Mouse (Mus musculus): ENCODE results near the gene Kat5. TPM values are rescaled to one million over a fixed set of nuclear protein-coding genes. Genes with fewer than 3 reads are reported as not detected.
A peak's percentile ranks its signal among the peaks of the same experiment; 100 is the strongest.

The Kat5 gene
- polyA plus RNA-seq, 1 experiment from 2014 or later = 38.9 TPM

DNA sequence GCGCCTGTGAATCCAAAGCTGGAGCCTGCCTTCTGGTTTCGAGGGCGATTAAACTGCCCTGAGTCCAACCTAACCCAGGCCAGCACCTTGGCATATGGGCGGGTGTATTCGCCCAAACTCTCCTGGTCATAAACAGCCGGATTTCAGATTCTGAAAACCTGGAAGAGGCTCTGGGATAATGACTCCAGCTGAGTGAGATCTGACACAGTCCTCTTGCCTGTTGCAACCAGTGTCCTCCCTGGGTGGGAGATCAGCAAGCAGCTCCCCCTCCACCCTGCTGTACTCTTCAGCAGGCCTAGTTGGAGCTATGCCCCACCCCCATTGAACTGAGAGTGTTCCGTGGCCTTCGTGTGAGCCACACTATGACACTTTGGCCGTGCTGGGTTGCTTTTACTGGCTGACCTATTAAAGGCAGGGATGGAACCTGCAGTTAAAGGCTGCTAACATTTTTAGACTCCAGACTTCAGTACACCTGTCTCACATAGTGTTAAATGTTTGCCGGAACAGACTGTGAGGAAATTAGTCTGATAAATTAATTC lies 48.7 kb downstream of the Kat5 start:
- no peaks in the 10 kb centered on the region for H3K9me3 ChIP-seq (ENCODE audit: control insufficient read depth, low read length)
- H3K4me1 ChIP-seq (replicated peaks; ENCODE audit: control insufficient read depth, insufficient read depth, low read length) = peaks cover 11% of the 10 kb centered on the region
- WGBS = 17% methylated on average over 10 of the region's 10 CpGs
- no peaks in the 10 kb centered on the region for H3K36me3 ChIP-seq (ENCODE audit: control insufficient read depth, insufficient read depth, low read length)
- H3K27ac ChIP-seq (ENCODE audit: low read depth, low read length) = no peak overlapping the region
- peaks cover 58% of the 10 kb centered on the region for H3K27me3 ChIP-seq (ENCODE audit: control insufficient read depth, insufficient read depth, low read length)
- no peak overlapping the region for H3K9ac ChIP-seq (ENCODE audit: low read length)
- DNase-seq (ENCODE audit: low spot score) (no peak), ATAC-seq (replicated peaks; ENCODE audit: low FRiP score) (no peak)
- peak overlapping the region; percentile 21; the same call in 1 of the 2 replicates for H3K4me3 ChIP-seq (ENCODE audit: low read depth, low read length)
- no peak overlapping the region for H3K4me2 ChIP-seq (ENCODE audit: low read depth, low read length, severe bottlenecking)

- no peaks in the 10 kb centered on the region for H3K36me3 ChIP-seq (ENCODE audit: control insufficient read depth, insufficient read depth, low read length)
- peak within 1 kb of the TSS; percentile 21 for H3K4me3 ChIP-seq (ENCODE audit: low read depth, low read length)
- 1% methylated on average over 57 of the region's 57 CpGs for WGBS
- peaks cover 58% of the 10 kb centered on the region for H3K27me3 ChIP-seq (ENCODE audit: control insufficient read depth, insufficient read depth, low read length)
- peaks cover 11% of the 10 kb centered on the region for H3K4me1 ChIP-seq (replicated peaks; ENCODE audit: control insufficient read depth, insufficient read depth, low read length)
- H3K9me3 ChIP-seq (ENCODE audit: control insufficient read depth, low read length) = no peaks in the 10 kb centered on the region
- no peak within 1 kb of the TSS for H3K27ac ChIP-seq (ENCODE audit: low read depth, low read length)
- no peak for DNase-seq (ENCODE audit: low spot score)
- H3K9ac ChIP-seq (ENCODE audit: low read length) = no peak within 1 kb of the TSS
- peak within 1 kb of the TSS; percentile 52 for H3K4me2 ChIP-seq (ENCODE audit: low read depth, low read length, severe bottlenecking)
- ATAC-seq (replicated peaks; ENCODE audit: low FRiP score) = no peak
These were observed 49.5 kb downstream of the Kat5 start, which contains the start of gene Ovol1 for GRCm38 (mm10) chr19:5560457-5561041. Gene Ovol1 (minus strand): TSS chr19:5560646.

GRCm38 (mm10) chr19:5559631-5560456 lies 50.2 kb downstream of the Kat5 start:
- Histone ChIP-seq H3K36me3 (ENCODE audit: control insufficient read depth, insufficient read depth, low read length) (no peaks in the 10 kb centered on the region), H3K4me1 (replicated peaks; ENCODE audit: control insufficient read depth, insufficient read depth, low read length) (peaks cover 11% of the 10 kb centered on the region), H3K4me3 (ENCODE audit: low read depth, low read length) (peak overlapping the region; percentile 21), H3K9ac (ENCODE audit: low read length) (no peak overlapping the region), H3K9me3 (ENCODE audit: control insufficient read depth, low read length) (no peaks in the 10 kb centered on the region), H3K27me3 (ENCODE audit: control insufficient read depth, insufficient read depth, low read length) (peaks cover 58% of the 10 kb centered on the region), H3K27ac (ENCODE audit: low read depth, low read length) (no peak overlapping the region), H3K4me2 (ENCODE audit: low read depth, low read length, severe bottlenecking) (peak overlapping the region; percentile 52)
- DNase-seq (ENCODE audit: low spot score) = no peak
- no peak for ATAC-seq (replicated peaks; ENCODE audit: low FRiP score)
- 1% methylated on average over 69 of the region's 69 CpGs for WGBS

- Histone ChIP-seq H3K9ac (ENCODE audit: low read length) (no peak overlapping the region), H3K4me3 (ENCODE audit: low read depth, low read length) (no peak overlapping the region), H3K27me3 (ENCODE audit: control insufficient read depth, insufficient read depth, low read length) (peaks cover 58% of the 10 kb centered on the region), H3K4me1 (replicated peaks; ENCODE audit: control insufficient read depth, insufficient read depth, low read length) (peaks cover 11% of the 10 kb centered on the region), H3K27ac (ENCODE audit: low read depth, low read length) (no peak overlapping the region), H3K9me3 (ENCODE audit: control insufficient read depth, low read length) (no peaks in the 10 kb centered on the region), H3K4me2 (ENCODE audit: low read depth, low read length, severe bottlenecking) (no peak overlapping the region), H3K36me3 (ENCODE audit: control insufficient read depth, insufficient read depth, low read length) (no peaks in the 10 kb centered on the region)
- ATAC-seq (replicated peaks; ENCODE audit: low FRiP score) = no peak
- WGBS = 17% methylated on average over 8 of the region's 8 CpGs
- no peak for DNase-seq (ENCODE audit: low spot score)
These were observed 50.8 kb downstream of the Kat5 start for GRCm38 (mm10) chr19:5559229-5559628.

- Histone ChIP-seq H3K4me2 (ENCODE audit: low read depth, low read length, severe bottlenecking) (no peak overlapping the region), H3K9me3 (ENCODE audit: control insufficient read depth, low read length) (no peaks in the 10 kb centered on the region), H3K27me3 (ENCODE audit: control insufficient read depth, insufficient read depth, low read length) (peaks cover 58% of the 10 kb centered on the region), H3K4me1 (replicated peaks; ENCODE audit: control insufficient read depth, insufficient read depth, low read length) (peaks cover 11% of the 10 kb centered on the region), H3K9ac (ENCODE audit: low read length) (no peak overlapping the region), H3K36me3 (ENCODE audit: control insufficient read depth, insufficient read depth, low read length) (no peaks in the 10 kb centered on the region), H3K27ac (ENCODE audit: low read depth, low read length) (no peak overlapping the region), H3K4me3 (ENCODE audit: low read depth, low read length) (no peak overlapping the region)
- WGBS = 56% methylated on average over 8 of the region's 8 CpGs
- ATAC-seq (replicated peaks; ENCODE audit: low FRiP score) = no peak
- DNase-seq (ENCODE audit: low spot score) = no peak
These were observed 51.3 kb downstream of the Kat5 start for GRCm38 (mm10) chr19:5558770-5559169.

GRCm38 (mm10) chr19:5558169-5558568 lies 51.9 kb downstream of the Kat5 start:
- 43% methylated on average over 7 of the region's 7 CpGs for WGBS
- H3K9me3 ChIP-seq (ENCODE audit: control insufficient read depth, low read length) = no peaks in the 10 kb centered on the region
- no peak overlapping the region for H3K4me2 ChIP-seq (ENCODE audit: low read depth, low read length, severe bottlenecking)
- ATAC-seq (replicated peaks; ENCODE audit: low FRiP score) = no peak
- no peak overlapping the region for H3K9ac ChIP-seq (ENCODE audit: low read length)
- H3K27me3 ChIP-seq (ENCODE audit: control insufficient read depth, insufficient read depth, low read length) = peaks cover 56% of the 10 kb centered on the region
- H3K4me3 ChIP-seq (ENCODE audit: low read depth, low read length) = no peak overlapping the region
- no peak overlapping the region for H3K27ac ChIP-seq (ENCODE audit: low read depth, low read length)
- no peak for DNase-seq (ENCODE audit: low spot score)
- H3K4me1 ChIP-seq (replicated peaks; ENCODE audit: control insufficient read depth, insufficient read depth, low read length) = peaks cover 11% of the 10 kb centered on the region
- no peaks in the 10 kb centered on the region for H3K36me3 ChIP-seq (ENCODE audit: control insufficient read depth, insufficient read depth, low read length)

GRCm38 (mm10) chr19:5554212-5554611 lies 55.8 kb downstream of the Kat5 start:
- Histone ChIP-seq H3K27ac (ENCODE audit: low read depth, low read length) (no peak overlapping the region), H3K9me3 (ENCODE audit: control insufficient read depth, low read length) (no peaks in the 10 kb centered on the region), H3K9ac (ENCODE audit: low read length) (no peak overlapping the region), H3K27me3 (ENCODE audit: control insufficient read depth, insufficient read depth, low read length) (peaks cover 20% of the 10 kb centered on the region), H3K4me3 (ENCODE audit: low read depth, low read length) (no peak overlapping the region), H3K36me3 (ENCODE audit: control insufficient read depth, insufficient read depth, low read length) (no peaks in the 10 kb centered on the region), H3K4me1 (replicated peaks; ENCODE audit: control insufficient read depth, insufficient read depth, low read length) (no peaks in the 10 kb centered on the region), H3K4me2 (ENCODE audit: low read depth, low read length, severe bottlenecking) (no peak overlapping the region)
- DNase-seq (ENCODE audit: low spot score) = no peak
- ATAC-seq (replicated peaks; ENCODE audit: low FRiP score) = no peak
- WGBS = 74% methylated on average over 14 of the region's 14 CpGs

DNA sequence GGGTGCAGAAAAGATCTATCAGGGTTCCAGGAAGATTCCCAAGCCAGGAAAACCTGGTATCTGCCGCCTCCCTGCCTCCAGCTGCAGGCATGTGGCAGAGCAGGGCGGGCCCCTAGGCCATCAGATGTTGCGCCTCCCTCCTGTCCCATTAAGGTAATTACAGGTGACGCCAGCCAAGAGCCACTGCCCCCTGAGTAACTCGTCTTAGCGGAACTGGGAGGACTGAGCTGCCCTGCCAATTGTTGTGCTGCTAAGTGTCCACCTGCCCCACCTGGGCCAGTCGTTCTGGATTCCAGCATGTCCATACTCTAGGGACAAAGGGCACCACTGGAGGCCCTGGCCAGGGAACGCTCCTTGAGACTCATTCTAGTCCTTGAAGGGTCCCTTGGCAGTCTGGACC lies 56.2 kb downstream of the Kat5 start:
- H3K4me2 ChIP-seq (ENCODE audit: low read depth, low read length, severe bottlenecking) = no peak overlapping the region
- WGBS = 57% methylated on average over 8 of the region's 8 CpGs
- H3K27ac ChIP-seq (ENCODE audit: low read depth, low read length) = no peak overlapping the region
- peaks cover 16% of the 10 kb centered on the region for H3K27me3 ChIP-seq (ENCODE audit: control insufficient read depth, insufficient read depth, low read length)
- ATAC-seq (replicated peaks; ENCODE audit: low FRiP score) = no peak
- no peak overlapping the region for H3K4me3 ChIP-seq (ENCODE audit: low read depth, low read length)
- no peak overlapping the region for H3K9ac ChIP-seq (ENCODE audit: low read length)
- no peaks in the 10 kb centered on the region for H3K9me3 ChIP-seq (ENCODE audit: control insufficient read depth, low read length)
- no peak for DNase-seq (ENCODE audit: low spot score)
- H3K36me3 ChIP-seq (ENCODE audit: control insufficient read depth, insufficient read depth, low read length) = no peaks in the 10 kb centered on the region
- H3K4me1 ChIP-seq (replicated peaks; ENCODE audit: control insufficient read depth, insufficient read depth, low read length) = no peaks in the 10 kb centered on the region

Data from forebrain, embryonic 11.5 days (tissue).